Mouse (Mus musculus) adrenal gland (tissue): ENCODE measurements at regions not wholly inside any gene's neighbourhood (a gene's known extent, or its start where the extent isn't known, plus 50 kb on each side); places are given as distances from the start of the nearest gene placed in this dataset.

Source experiments
- intact Hi-C: fragments of 180-260 bp; cut with DNase I; formaldehyde crosslinking; loops from one replicate; pipeline ENCODE4 v1.15.1; 2025

DNA sequence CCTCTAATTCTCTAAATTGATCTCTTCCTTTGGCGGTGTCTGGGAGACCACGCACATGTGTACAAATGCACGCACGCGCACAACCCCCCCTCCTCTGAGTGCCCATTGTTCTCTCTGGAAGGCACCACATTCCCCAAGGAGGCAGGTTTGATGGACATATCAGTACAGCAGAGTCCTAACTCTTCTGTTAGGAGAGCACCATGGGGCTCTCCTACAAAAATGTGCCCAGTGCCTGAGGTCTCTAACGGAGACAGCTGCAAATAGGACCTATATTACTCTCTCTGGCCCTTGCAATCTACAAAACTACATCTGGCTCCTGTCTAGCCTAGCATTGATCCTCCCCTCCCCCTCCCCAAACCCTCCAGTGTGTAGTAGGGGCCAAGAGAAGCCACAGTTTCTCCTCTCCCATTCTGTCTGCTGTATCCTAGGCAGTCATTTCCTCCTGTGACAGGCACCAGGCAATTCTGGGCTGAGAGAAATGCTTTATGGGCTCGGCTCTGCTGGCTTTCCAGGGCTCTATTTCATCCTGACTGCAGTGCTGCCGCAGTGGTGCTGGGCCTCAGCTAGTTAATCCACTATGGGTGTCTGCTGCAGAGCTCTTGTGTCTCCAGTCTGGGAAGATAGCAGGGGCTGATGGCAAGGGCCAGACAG is 340.6 kb downstream of the Rps24 start:
- intact Hi-C loops, result no loop called here

DNA sequence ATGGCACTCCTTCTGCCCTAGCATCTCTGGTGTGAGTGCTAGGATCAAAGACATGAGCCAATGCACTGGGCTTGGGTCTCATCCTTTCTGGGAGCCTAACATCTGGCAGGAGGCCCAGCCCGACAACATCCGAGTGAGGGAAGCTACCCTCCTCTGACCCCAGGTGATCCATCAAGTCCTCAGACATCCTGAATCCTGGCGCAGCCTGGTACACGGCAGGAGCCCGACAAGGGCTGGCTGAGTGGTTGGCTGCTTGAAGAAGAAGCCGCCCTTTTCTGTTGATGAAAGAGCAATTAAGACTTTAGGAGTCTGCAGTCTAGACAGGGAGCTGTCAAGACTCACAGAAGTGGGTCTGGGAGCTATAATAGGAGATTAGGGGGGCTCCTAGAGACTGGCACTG is 342.1 kb downstream of the Rps24 start:
- intact Hi-C loops, result no loop called here

DNA sequence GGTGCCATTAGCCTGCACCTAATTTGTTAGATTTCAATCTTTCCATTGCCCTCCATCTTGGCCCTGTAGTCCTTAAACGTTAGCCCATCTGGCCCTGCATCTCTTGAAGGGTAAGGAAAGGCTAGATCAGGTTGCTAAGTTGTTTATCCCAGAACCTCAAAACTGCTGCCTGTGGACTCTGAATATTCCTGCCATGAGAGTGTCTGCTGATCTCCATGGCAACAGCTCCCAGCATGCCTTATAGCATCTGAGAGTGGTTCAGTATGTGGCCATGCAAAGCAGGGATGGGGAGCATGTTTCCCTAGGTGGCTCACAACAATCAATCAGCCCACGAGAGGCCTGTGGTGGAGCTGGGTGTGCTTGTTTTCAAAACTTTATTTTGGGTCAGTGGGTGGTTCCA is 346.3 kb downstream of the Rps24 start:
- intact Hi-C loops, result no loop called here

DNA sequence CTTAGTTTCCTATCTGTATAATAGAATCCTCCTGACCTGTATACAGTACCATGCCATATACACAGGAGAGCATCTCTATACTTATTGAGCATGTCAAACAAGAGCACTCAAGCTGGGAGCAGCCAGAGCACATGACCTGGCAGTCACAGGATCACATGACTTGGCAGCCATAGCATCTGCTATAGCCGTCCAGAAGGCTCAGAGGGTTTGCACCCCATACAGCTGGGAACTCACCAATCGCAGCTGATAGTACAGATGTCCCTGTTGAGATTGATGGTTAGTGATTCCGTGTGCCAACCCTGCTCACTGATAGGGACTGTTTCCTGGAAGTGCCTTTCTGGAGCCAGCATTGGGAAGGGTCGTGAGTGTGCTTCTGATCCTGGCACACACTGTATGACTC is 351.3 kb downstream of the Rps24 start:
- intact Hi-C loops, result no loop called here

DNA sequence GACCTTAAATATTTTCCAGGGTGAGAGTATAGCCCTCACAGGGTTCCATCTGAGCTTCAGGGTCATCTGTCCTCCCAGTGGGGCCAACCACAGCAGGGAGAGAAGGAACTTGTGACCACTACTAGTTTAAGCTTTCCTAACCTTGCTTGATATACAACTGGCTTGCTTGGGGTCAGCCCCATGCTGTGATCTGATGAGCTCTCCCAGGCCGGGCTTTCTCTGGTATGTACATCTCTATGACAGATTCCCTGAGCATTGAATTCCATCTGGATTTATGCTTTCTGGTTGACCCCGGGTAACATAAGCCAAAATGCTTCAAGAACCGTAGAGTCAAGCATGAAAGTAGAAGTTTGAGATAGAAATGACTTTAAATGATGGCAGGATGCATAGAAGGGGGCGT is 352.1 kb downstream of the Rps24 start:
- intact Hi-C loops, result no loop called here

DNA sequence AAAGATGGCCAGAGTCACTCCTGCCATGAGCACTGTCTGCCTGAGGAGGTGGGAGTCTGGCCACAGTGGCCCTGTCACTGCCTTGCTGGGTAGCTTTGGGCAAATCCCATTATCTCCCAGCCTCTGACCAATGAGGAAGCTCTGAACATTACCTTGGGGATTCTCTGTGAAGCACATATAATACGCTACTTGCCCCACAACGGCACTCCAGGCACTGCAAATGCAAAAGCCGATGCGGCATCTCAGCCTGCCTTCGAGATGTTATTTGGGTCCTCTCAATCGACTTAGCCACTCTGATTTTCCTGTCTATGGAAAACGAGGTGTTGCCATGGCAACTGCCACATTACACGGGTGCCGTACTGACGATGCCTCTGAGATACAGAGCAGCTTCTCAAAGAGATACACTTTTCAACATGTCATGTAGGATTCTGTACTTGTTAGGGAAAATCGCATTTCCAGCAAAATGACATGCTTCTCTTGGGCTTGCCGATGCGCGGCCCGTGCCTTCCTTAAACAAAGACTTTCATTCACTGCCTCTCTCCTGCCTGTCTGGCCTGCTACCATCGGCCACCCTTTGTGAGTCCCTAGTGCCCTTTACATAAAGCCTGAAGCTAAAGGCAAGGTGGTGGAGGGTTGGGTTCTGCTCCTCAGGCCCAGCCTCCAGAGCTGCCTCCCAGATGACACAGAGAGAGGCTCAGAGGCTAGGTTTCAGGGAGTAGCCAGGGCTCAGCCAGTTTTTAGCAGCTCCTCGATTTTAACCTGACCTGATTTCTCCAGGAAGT is 355.0 kb downstream of the Rps24 start:
- intact Hi-C loops, result no loop called here

DNA sequence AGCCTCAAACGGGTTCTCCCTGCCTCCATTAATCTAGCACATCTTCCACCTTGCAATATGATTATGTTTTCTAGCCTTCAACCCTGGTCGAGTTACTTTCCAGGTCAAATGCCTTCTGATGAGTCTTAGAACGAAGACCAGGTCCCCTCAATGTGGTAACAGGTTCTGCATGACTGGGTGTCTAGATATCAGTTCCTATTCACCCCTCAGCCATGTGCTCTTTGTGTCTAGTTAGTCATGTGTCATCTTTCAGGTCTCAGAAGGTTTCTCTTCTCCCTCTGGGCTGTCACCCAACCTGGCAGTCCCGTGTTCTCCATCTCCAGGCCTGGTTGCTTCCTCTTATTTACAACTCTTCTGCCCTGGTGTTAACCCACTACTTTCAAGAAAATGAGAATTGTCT is 356.7 kb downstream of the Rps24 start:
- intact Hi-C loops, result no loop called here

DNA sequence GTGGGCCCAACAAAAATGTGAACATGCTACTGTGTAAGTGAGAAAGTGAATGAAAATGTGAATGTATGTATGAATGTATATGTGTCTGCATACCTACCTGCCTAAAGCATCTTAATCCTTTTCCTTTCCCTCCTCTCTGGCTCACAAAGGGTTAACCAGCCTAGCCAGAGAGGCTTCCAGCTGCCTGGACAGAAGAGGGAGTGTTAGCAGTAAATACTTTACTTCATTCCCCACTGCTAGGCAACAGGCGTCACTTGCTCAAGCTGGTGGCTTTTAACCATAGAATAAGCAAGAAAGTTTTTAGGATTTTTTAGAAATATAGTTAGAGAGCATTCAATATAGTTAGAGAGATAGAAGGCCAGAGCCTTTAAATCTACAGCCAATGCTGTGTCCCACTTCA is 363.6 kb downstream of the Rps24 start:
- intact Hi-C loops, result no loop called here

DNA sequence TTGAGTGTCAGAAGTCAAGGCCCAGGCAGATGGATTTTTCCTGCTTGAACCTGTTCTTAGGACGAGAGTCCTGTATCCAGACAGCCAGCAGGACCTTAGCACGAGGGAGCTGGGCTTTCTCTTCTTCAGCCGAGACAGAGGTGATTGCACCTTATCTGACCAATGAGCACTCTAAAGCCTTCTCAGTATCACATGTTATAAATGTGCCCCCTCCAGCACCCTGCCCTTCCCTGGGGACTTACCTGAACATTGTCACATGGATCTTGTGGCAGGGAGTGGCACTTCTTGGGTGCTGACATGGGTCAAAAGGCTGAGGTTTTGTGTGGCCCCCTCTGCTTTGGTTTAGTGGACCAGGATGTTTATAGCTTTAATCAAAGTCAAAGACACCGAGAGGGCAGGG is 367.5 kb downstream of the Rps24 start:
- intact Hi-C loops, result no loop called here

DNA sequence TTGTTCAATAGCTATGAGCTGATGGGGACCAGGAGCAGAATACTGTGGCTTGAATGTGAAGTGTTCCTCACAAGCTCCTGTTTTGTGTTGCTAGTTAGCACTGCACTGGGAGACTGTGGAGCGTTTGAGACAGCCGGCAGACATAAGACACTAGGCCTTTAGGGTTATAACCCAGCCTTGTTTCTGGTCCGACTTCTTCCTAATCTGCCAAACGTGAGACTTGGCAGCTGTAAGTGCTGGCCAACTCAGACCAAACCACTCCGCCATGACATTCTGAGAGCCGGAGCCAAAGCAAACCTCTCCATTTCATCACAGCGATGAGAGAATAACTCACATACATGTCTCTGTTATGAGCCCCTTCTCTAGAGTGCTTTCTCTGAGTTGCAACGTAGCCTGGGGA is 375.2 kb downstream of the Rps24 start:
- intact Hi-C loops, result no loop called here

DNA sequence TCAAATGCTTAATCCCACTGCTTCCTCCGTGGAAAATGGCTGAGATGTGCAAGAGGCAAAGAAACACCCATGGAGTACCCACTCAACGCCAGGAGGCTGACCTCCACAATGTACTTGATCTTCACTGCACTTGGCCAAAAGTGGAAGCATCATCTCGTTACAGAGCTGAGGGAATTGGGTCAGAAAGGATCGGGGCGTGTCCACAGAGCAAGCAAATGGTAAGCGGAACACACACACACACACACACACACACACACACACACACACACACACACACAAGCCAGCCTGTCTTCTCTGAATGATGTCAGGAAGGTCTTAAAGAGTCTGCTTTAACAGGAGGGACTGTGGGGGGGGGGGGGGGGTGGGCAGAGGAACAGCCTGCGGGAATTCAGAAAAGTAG is 375.7 kb downstream of the Rps24 start:
- intact Hi-C loops, result no loop called here

DNA sequence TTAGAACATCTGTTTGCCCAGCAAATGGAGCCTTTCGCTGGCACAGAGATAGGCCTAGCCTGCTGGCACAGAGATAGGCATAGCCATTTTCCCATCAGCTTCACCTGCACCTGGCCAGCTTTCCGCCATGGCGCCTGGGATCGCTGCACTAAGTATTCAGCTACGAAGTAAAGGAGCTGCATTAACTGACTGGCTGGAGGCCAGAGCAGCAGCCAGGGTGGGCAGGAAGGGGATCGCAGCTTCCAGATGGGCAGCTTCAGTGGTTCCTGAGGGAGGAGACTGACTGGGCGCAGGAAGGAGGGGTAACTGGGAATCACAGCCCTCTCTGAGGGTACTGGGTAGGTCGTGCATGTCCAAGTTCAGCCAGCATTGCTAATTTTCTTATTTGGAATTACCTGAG is 376.2 kb downstream of the Rps24 start:
- intact Hi-C loops, result no loop called here

DNA sequence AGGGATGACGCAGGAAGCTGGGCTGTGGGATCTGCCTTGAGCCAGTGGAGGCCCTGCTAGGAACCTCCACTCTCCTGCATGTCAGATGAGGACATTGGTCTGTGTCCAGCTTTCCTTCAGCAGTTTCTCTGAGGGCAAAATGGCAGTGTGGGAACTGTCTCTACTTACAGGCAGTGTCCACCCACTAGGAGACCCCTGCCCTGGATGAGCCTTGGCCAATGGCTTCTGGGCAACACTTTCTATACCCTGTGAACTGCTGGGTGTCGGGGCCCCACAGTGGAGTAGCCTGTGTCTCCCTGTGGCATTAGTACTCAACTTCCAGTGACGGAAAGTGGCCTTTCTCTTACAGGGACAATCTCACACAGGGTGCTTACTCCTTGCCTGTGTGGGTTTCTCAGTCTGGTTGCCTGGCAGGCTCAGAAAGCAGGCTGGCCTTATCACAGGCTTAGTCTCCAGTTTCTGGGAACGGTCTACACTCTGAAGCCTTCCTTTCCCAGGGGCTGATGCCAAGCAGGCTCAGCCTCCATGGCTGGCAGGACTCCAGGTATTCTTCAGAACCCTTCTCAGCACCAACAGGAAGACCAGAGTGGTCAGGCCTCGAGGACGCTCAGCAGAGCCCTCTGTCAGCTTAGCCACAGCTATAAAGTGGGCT is 378.8 kb downstream of the Rps24 start:
- intact Hi-C loops, result no loop called here

DNA sequence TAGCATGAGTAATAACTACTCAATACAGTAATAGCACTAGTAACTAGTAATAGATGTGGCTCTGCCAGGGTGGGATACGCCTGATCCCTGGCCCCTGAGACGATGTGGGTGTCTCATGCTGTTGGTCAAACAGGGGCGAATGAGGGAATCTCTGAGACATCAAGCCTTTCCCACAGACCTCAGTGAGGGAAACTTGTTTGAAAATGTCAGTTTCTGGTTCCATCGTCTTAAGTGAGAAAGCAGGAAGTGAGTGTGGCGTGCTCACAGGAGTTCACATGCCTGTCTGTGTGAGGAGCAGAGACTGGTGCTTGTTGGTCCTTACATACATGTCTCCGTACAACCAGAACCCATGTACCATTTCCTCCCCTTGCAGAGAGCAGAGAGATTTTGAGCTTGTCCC is 380.9 kb downstream of the Rps24 start:
- intact Hi-C loops, result no loop called here

DNA sequence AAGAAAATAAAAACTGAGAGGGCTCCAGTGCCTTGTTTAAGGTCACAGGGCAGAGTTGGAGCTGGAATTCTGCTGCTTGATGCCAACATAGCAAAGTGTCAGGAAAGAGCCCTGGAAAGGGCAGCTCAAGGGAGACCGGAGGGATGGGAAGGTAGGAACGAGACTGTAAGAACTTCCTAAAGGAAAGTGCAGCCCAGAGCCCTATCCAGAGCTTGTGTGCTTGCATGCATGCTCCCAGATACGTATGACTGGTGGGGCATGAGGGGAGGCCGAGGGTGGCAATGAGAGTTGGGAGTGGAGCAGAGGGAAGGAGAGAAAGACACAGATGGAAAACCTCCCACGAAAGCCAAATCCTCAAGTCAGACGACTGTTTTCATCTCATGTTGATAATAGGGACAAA is 381.8 kb downstream of the Rps24 start:
- intact Hi-C loops, result no loop called here

DNA sequence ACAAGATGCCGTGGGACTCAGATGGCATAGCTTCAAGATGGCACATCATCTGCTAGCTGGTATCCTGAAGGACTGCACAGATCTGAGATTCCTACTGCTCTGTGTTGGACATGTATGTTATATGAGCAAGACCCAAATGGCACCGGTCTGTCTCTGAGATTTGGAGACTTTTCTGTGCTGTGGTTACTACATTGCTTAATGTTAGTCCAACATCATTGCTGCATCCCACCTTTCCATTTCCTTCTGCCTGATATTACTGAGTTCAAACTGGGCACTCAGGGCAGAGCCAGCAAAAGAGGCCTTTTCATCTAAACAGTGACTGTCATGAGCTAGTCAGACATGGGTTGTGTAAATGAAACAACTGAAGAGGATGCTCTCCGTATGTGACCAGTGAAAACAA is 383.3 kb downstream of the Rps24 start:
- intact Hi-C loops, result no loop called here

DNA sequence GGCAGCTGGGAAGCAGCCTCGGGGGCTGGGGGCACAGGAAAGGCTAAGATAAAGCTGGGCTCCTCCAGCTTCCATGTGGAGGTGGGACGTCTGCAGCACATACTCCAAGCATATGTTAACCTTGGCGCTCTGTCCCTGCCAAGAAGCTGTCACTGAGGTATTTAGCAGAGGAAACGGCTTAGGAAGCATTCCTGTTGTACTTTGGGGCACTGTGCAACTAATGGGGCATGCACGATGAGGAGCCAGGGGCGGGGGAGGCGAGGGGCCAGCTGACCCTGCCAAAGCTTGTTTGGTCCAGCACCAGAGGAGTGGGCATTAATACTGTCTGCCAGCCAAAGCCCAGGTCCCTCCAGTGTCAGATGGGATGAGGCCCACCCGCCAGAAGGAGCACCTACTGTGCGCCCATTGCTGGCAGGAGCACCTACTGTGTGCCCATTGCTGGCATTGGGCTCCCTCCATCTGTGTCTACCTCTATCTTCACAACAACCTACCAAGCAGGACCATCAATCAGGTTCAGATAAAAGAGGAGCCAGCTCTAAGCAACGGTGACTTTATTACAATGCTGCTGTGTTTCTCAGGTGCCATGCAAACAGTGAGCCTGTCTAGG is 384.6 kb downstream of the Rps24 start:
- intact Hi-C loops, result no loop called here

DNA sequence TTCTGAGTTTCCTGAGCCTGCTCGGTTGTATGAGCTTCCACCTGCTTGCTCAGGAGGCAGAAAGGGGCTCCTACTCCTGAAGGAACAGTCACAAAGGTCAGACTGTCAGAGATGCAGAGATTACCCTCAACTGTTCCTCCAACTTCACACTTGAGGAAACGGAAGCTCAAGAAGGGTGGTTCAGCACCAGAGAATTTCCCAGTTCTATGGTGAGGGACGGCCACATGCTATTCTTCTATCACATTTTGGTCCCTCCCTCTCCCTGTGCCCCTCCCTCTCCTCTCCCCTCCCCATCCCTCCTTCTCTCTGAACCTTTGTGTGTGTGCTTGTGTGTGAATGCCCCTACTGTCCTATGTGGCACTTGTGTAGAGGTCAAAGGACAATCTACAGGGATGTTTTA is 386.0 kb downstream of the Rps24 start:
- intact Hi-C loops, result no loop called here

DNA sequence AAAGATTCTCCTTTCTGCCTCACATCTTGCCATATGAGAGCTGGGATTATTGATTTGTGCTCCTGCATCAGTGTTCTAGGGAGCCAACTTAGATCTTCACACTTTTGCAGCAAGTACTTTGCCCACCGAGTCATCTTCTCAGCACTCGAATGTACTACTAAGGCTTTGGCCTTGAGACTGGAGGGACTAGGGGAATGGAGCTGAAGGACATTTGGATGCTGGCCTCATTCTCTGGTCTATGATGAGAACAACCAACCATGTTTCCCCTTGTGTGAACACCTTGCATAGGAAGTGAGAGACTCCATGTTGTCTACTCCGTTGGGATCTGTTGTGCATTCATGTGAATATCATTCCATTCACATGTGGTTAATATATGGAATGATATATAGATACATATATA is 386.5 kb downstream of the Rps24 start:
- intact Hi-C loops, result no loop called here

DNA sequence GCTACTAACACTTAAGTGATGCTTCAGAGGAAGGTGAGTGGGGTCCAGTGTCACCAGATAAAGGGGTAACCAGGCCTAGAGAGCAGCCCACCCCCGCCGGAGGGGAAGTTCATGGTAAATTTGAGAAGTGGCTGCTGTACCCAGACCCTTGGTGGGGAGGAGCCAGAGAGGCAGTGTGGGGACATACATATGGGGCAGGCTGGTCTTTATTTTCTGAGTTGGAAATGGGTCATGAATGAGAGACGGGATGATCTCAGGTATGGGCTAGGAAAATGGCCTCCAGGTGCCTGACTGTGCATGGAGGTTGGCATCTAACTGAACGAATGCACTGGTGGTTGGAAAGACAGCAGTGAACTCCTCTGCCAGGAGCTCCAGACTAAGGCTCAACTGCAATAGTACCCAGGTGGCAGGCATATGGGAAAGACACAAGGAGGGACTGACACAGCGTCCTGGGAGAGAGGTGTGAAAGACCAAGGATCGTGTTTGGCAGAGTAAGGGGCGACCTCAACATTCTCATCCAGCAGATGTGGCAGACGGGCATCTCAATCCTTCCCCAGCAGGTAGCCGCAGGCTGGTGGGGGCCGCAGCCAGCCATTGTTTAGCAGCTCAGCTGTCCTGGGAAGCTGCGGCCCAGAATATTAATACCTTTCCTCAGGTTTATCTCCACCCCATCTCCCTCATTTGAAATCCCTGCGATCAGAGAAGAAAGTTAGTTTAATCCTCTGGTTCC is 387.7 kb downstream of the Rps24 start:
- intact Hi-C loops, result no loop called here

DNA sequence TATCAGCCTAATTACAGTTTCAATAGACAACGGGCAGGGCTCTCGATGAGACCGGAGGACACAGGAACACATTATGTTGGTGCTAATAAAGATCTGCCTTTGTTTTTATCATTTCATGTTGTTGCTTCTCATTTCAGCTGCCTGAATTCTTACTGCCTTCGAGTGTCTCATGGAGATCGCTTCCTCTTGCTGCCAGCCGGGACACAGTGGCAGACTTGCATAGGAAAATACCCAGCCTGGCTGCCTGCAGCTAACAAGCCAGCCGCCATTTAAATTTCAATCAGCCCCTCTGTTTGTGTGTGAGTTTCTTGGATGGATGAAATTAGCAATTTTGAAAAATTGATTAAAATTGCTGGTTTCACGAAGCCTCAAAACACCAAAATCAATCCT is 388.2 kb downstream of the Rps24 start:
- intact Hi-C loops, result no loop called here

DNA sequence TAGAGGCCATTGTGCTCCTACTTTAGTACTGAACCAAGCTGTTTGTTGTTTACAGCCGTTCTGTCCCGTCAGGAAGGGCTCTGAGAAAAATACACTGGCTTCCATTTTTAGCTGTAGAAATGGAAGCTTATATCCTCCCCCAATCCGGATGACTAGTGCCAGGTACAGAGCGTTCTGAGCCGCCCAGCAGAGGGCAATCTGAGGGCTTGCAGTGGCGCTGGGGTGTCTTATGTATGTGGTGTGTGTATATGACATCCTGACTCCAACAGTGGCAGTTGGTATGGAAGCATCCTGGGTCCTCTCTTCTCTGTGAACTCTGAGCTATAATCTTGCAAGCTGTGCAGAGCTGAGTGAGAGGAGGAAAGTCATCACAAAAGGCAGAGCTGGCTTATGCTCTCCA is 389.0 kb downstream of the Rps24 start:
- intact Hi-C loops, result no loop called here
